Mouse (Mus musculus) intestine, embryonic 14.5 days (tissue): Measurements from ENCODE around the gene Ankrd35. TPM values are rescaled to one million over a fixed set of nuclear protein-coding genes. Genes with fewer than 3 reads are reported as not detected.
"Not testable (repeated sequence)": the region's sequence is repeated elsewhere in the genome, so short reads cannot be mapped to it uniquely, and the experiment has no call there.

Experiments
- ATAC-seq: fragments of 200-750 bp; cut with Nextera tagmentation; replicated peaks from 2 replicates; pipeline ENCODE4 v1.8.0; 2017; ENCODE audit warnings: low read depth, moderate number of reproducible peaks, moderate TSS enrichment, moderate library complexity; ENCODE audit not compliant: low FRiP score, low TSS enrichment
- DNase-seq: peaks from one replicate; pipeline ENCODE4 v3.0.0-alpha.2; 2018; ENCODE audit warnings: low spot score
- H3K27ac ChIP-seq: fragments of 300-500 bp; sonication (generic); 2 replicates; pipeline ENCODE4 v1.5.1; 2014; ENCODE audit warnings: low read depth, mild to moderate bottlenecking, control low read depth
- H3K27me3 ChIP-seq: fragments of 300-500 bp; sonication (generic); replicated peaks from 2 replicates; pipeline ENCODE4 v1.6.1; 2014; ENCODE audit warnings: low read length, control low read depth; ENCODE audit not compliant: control insufficient read depth, insufficient read depth
- H3K36me3 ChIP-seq: fragments of 300-500 bp; sonication (generic); 2 replicates; pipeline ENCODE4 v1.6.1; 2014; ENCODE audit warnings: low read length, control low read depth; ENCODE audit not compliant: control insufficient read depth, insufficient read depth
- H3K4me1 ChIP-seq: fragments of 300-500 bp; sonication (generic); replicated peaks from 2 replicates; pipeline ENCODE4 v1.6.1; 2014; ENCODE audit warnings: low read length, control low read depth, mixed read lengths; ENCODE audit not compliant: control insufficient read depth, insufficient read depth
- H3K4me2 ChIP-seq: fragments of 300-500 bp; sonication (generic); 2 replicates; pipeline ENCODE4 v1.6.1; 2014; ENCODE audit warnings: low read length
- H3K4me3 ChIP-seq: fragments of 300-500 bp; sonication (generic); 2 replicates; pipeline ENCODE4 v1.5.1; 2014; ENCODE audit warnings: low read depth, low read length, control low read depth, mixed read lengths
- H3K9ac ChIP-seq: fragments of 300-500 bp; sonication (generic); 2 replicates; pipeline ENCODE4 v1.6.1; 2014; ENCODE audit warnings: mild to moderate bottlenecking, low read length
- H3K9me3 ChIP-seq: fragments of 300-500 bp; sonication (generic); 2 replicates; pipeline ENCODE4 v1.6.1; 2016; ENCODE audit warnings: low read length, control low read depth; ENCODE audit not compliant: control insufficient read depth
- polyA plus RNA-seq: library from polyadenylated mRNA; unstranded; fragments of >200 nt; fragmentation: Nextera tagmentation; extraction: Ambion mirVana; gene quantifications from 2 replicates; pipeline ENCODE4 v1.2.1, GENCODE M21; 2014

Ankrd35 gene
- polyA plus RNA-seq, 1 experiment from 2014 or later = 0.20 TPM

GRCm38 (mm10) chr3:96740279-96740678 lies 70.3 kb downstream of the Ankrd35 start:
- H3K9me3 ChIP-seq, H3K4me3 ChIP-seq, H3K36me3 ChIP-seq, ATAC-seq, H3K9ac ChIP-seq, H3K27me3 ChIP-seq, DNase-seq, H3K4me1 ChIP-seq, H3K27ac ChIP-seq, H3K4me2 ChIP-seq: not testable (repeated sequence)

Other genes starting within 250 kb of the Ankrd35 start
- gene BC107364, start 217.8 kb upstream of the Ankrd35 start, polyA plus RNA-seq = not detected in 2 replicates
- gene Hfe2, start 145.0 kb upstream of the Ankrd35 start, polyA plus RNA-seq = 0.11 and 0.28 TPM in 2 replicates
- 149 and 154 TPM in 2 replicates for gene Txnip, start 112.2 kb upstream of the Ankrd35 start, polyA plus RNA-seq
- 0.37 and 1.6 TPM in 2 replicates for gene Gm16253, start 93.1 kb upstream of the Ankrd35 start, polyA plus RNA-seq
- gene Polr3gl, start 76.0 kb upstream of the Ankrd35 start, polyA plus RNA-seq = 13.6 and 17.4 TPM in 2 replicates
- 2.3 and 2.8 TPM in 2 replicates for gene Ankrd34a, start 73.5 kb upstream of the Ankrd35 start, polyA plus RNA-seq
- gene Lix1l, start 69.0 kb upstream of the Ankrd35 start, polyA plus RNA-seq = 6.7 and 8.3 TPM in 2 replicates
- gene Rbm8a, start 40.2 kb upstream of the Ankrd35 start, polyA plus RNA-seq = 137 and 149 TPM in 2 replicates
- 44.1 and 54.3 TPM in 2 replicates for gene Pex11b, start 34.8 kb upstream of the Ankrd35 start, polyA plus RNA-seq
- gene Gm42957, start 34.7 kb upstream of the Ankrd35 start, polyA plus RNA-seq = 0.07 and 0.12 TPM in 2 replicates
- 0.61 and 0.86 TPM in 2 replicates for gene Itga10, start 24.5 kb upstream of the Ankrd35 start, polyA plus RNA-seq
- 35.5 and 40.0 TPM in 2 replicates for gene Pias3, start 26.3 kb downstream of the Ankrd35 start, polyA plus RNA-seq
- gene Nudt17, start 38.4 kb downstream of the Ankrd35 start, polyA plus RNA-seq = 6.3 and 7.5 TPM in 2 replicates
- gene Polr3c, start 57.5 kb downstream of the Ankrd35 start, polyA plus RNA-seq = 34.5 and 38.5 TPM in 2 replicates
- gene Rnf115, start 57.5 kb downstream of the Ankrd35 start, polyA plus RNA-seq = 44.6 and 47.2 TPM in 2 replicates
- 1.1 and 1.3 TPM in 2 replicates for gene Pdzk1, start 159.2 kb downstream of the Ankrd35 start, polyA plus RNA-seq
- gene Cd160, start 159.2 kb downstream of the Ankrd35 start, polyA plus RNA-seq = 0.77 and 0.79 TPM in 2 replicates
- 5.2 and 5.4 TPM in 2 replicates for gene Gja5, start 234.6 kb downstream of the Ankrd35 start, polyA plus RNA-seq
- gene Gpr89, start 235.2 kb downstream of the Ankrd35 start, polyA plus RNA-seq = 51.1 and 52.0 TPM in 2 replicates